Mouse (Mus musculus): ENCODE results near the gene Srrm4.

DNA sequence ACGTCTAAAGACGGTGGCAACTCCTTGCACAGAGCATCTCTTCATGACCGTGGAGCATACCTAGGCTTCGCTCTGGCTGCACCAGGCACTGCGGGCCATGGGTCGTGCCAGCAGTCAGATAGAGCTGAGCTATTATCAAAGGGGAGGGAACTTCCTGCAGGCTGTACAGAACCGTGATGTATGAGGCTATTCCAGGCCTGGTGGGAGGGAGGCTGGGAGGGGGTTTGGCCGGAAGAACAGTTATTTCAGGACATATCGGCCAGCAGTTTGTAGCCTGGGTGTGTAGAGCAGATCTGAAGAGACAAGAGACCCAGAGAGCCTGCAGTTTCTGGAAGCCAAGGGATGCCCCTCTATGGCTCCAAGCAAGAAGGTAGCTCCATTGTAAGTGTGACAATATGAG is 68.5 kb downstream of the Srrm4 start:
- TF ChIP-seq CTCF (IDR thresholded peaks at IDR 0.05; ENCODE audit: low read depth, low read length) (no peak), POLR2A (IDR thresholded peaks at IDR 0.05; ENCODE audit: extremely low read depth, insufficient read depth, low read length) (no peak)

Measured in liver, adult 2 months (tissue).